Mouse (Mus musculus) CH12.LX (cell line): ENCODE measurements at regions not wholly inside any gene's neighbourhood (a gene's known extent, or its start where the extent isn't known, plus 50 kb on each side); places are given as distances from the start of the nearest gene placed in this dataset.

Source experiments
- DNase-seq: peaks from one replicate; pipeline ENCODE4 v3.0.0-alpha.2; 2013; ENCODE audit errors: extremely low read depth
- H3K27ac ChIP-seq: 2 replicates; pipeline ENCODE4 v1.5.1; 2012; ENCODE audit warnings: low read depth, mild to moderate bottlenecking, control low read depth, moderate library complexity; ENCODE audit not compliant: insufficient read depth
- H3K27me3 ChIP-seq: replicated peaks from 2 replicates; pipeline ENCODE3; 2012; ENCODE audit warnings: inconsistent platforms
- H3K36me3 ChIP-seq, 2 experiments: replicated peaks in 1 of 2; 2 replicates each; pipeline versions ENCODE3 to v1.6.1; 2012; ENCODE audit warnings: inconsistent platforms in 1 of 2, low read length in 1 of 2, mild to moderate bottlenecking in 1 of 2, mixed read lengths in 1 of 2, moderate library complexity in 1 of 2; ENCODE audit not compliant: control insufficient read depth in 1 of 2, insufficient read depth in 1 of 2
- H3K4me1 ChIP-seq, 2 experiments: 2 replicates each; pipeline ENCODE4 v1.6.1; 2012; ENCODE audit warnings: inconsistent platforms in 1 of 2, moderate library complexity in 1 of 2; ENCODE audit not compliant: insufficient read depth in 2 of 2, control insufficient read depth in 1 of 2
- H3K4me2 ChIP-seq: 2 replicates; pipeline ENCODE4 v1.6.1; 2012; ENCODE audit warnings: low read depth, mild to moderate bottlenecking, control low read depth; ENCODE audit not compliant: poor library complexity, insufficient read depth, severe bottlenecking
- H3K4me3 ChIP-seq, 3 experiments: fragments of 150-350 bp in 1 of 3; sonication (generic) in 1 of 3; replicated peaks in 1 of 3; 2 replicates each; pipeline versions ENCODE3 to v1.5.1; 2011 to 2012; ENCODE audit warnings: low read depth in 2 of 3, low read length in 2 of 3, mild to moderate bottlenecking in 2 of 3, moderate library complexity in 2 of 3, control low read depth in 1 of 3, improper control_type of control experiment in 1 of 3, inconsistent platforms in 1 of 3, mixed read lengths in 1 of 3; ENCODE audit not compliant: poor library complexity in 1 of 3
- H3K79me2 ChIP-seq: replicated peaks from 2 replicates; pipeline ENCODE4 v1.6.1; 2012; ENCODE audit warnings: mild to moderate bottlenecking, moderate library complexity; ENCODE audit not compliant: control insufficient read depth, poor library complexity, insufficient read depth, severe bottlenecking; ENCODE audit errors: extremely low read depth
- H3K9ac ChIP-seq: 2 replicates; pipeline ENCODE4 v1.6.1; 2012; ENCODE audit warnings: low read depth, mild to moderate bottlenecking, control low read depth, moderate library complexity; ENCODE audit not compliant: insufficient read depth
- H3K9me3 ChIP-seq: replicated peaks from 2 replicates; pipeline ENCODE3; 2012; ENCODE audit warnings: low read length, inconsistent platforms, mixed read lengths
- BHLHE40 ChIP-seq: IDR thresholded peaks from 2 replicates; pipeline ENCODE4 v1.6.1; 2011; ENCODE audit warnings: mild to moderate bottlenecking, low read depth, low read length, improper control_type of control experiment
- CHD1 ChIP-seq: IDR thresholded peaks from 2 replicates; pipeline ENCODE4 v1.6.1; 2012; ENCODE audit warnings: low read depth, low read length, improper control_type of control experiment, inconsistent platforms
- CTCF ChIP-seq, 2 experiments: IDR thresholded peaks in 1 of 2; conservative IDR thresholded peaks in 1 of 2; 2 replicates each; pipeline ENCODE4 v1.5.1; 2011 to 2012; ENCODE audit warnings: low read depth in 2 of 2, low read length in 2 of 2, improper control_type of control experiment in 1 of 2, inconsistent platforms in 1 of 2, mild to moderate bottlenecking in 1 of 2, moderate library complexity in 1 of 2
- E2F4 ChIP-seq: IDR thresholded peaks from 2 replicates; pipeline ENCODE4 v1.6.1; 2011; ENCODE audit warnings: low read depth, low read length, improper control_type of control experiment; ENCODE audit not compliant: insufficient replicate concordance
- ELF1 ChIP-seq: IDR thresholded peaks from 2 replicates; pipeline ENCODE4 v1.6.1; 2014; ENCODE audit warnings: low read depth, mild to moderate bottlenecking, inconsistent platforms, low read length, improper control_type of control experiment
- EP300 ChIP-seq: IDR thresholded peaks from 2 replicates; pipeline ENCODE4 v1.6.1; 2011; ENCODE audit warnings: low read length, improper control_type of control experiment
- ETS1 ChIP-seq: conservative IDR thresholded peaks from 2 replicates; pipeline ENCODE4 v1.6.1; 2012; ENCODE audit warnings: low read depth, mild to moderate bottlenecking, inconsistent platforms, low read length, improper control_type of control experiment, moderate library complexity
- HCFC1 ChIP-seq: IDR thresholded peaks from 2 replicates; pipeline ENCODE4 v1.6.1; 2012; ENCODE audit warnings: low read depth, mild to moderate bottlenecking, inconsistent platforms, low read length, improper control_type of control experiment
- IRF4 ChIP-seq: IDR thresholded peaks from 2 replicates; pipeline ENCODE4 v1.6.1; 2014; ENCODE audit warnings: low read depth, mild to moderate bottlenecking, inconsistent platforms, low read length, improper control_type of control experiment
- JUN ChIP-seq: IDR thresholded peaks from 2 replicates; pipeline ENCODE4 v1.6.1; 2011; ENCODE audit warnings: low read depth, mild to moderate bottlenecking, low read length, improper control_type of control experiment, moderate library complexity; ENCODE audit not compliant: insufficient read depth
- JUND ChIP-seq: conservative IDR thresholded peaks from 2 replicates; pipeline ENCODE4 v1.6.1; 2011; ENCODE audit warnings: low read depth, low read length, improper control_type of control experiment
- MAFK ChIP-seq: IDR thresholded peaks from 2 replicates; pipeline ENCODE4 v1.6.1; 2011; ENCODE audit warnings: low read length, improper control_type of control experiment; ENCODE audit not compliant: insufficient replicate concordance
- MAX ChIP-seq: IDR thresholded peaks from 2 replicates; pipeline ENCODE4 v1.6.1; 2011; ENCODE audit warnings: low read length, improper control_type of control experiment
- MAZ ChIP-seq: IDR thresholded peaks from 2 replicates; pipeline ENCODE4 v1.6.1; 2012; ENCODE audit warnings: low read depth, mild to moderate bottlenecking, inconsistent platforms, low read length, improper control_type of control experiment, moderate library complexity
- MEF2A ChIP-seq: IDR thresholded peaks from 2 replicates; pipeline ENCODE4 v1.6.1; 2014; ENCODE audit warnings: low read depth, mild to moderate bottlenecking, inconsistent platforms, low read length, improper control_type of control experiment, borderline replicate concordance
- MXI1 ChIP-seq: IDR thresholded peaks from 2 replicates; pipeline ENCODE4 v1.6.1; 2011; ENCODE audit warnings: mild to moderate bottlenecking, low read depth, low read length, improper control_type of control experiment
- NELFE ChIP-seq: IDR thresholded peaks from 2 replicates; pipeline ENCODE4 v1.6.1; 2011; ENCODE audit warnings: low read depth, low read length, improper control_type of control experiment
- PAX5 ChIP-seq: IDR thresholded peaks from 2 replicates; pipeline ENCODE4 v1.6.1; 2012; ENCODE audit warnings: low read length, inconsistent platforms, mixed read lengths
- POLR2A ChIP-seq: IDR thresholded peaks from 2 replicates; pipeline ENCODE4 v1.6.1; 2011; ENCODE audit warnings: low read depth, mild to moderate bottlenecking, improper control_type of control experiment, low read length
- SIN3A ChIP-seq: IDR thresholded peaks from 2 replicates; pipeline ENCODE4 v1.6.1; 2012; ENCODE audit warnings: low read length, improper control_type of control experiment, inconsistent platforms
- TBP ChIP-seq: conservative IDR thresholded peaks from 2 replicates; pipeline ENCODE4 v1.6.1; 2011; ENCODE audit warnings: low read depth, low read length, improper control_type of control experiment
- TCF12 ChIP-seq: IDR thresholded peaks from 2 replicates; pipeline ENCODE4 v1.6.1; 2014; ENCODE audit warnings: low read depth, mild to moderate bottlenecking, inconsistent platforms, low read length, improper control_type of control experiment
- USF1 ChIP-seq: IDR thresholded peaks from 2 replicates; pipeline ENCODE4 v1.6.1; 2014; ENCODE audit warnings: low read depth, mild to moderate bottlenecking, inconsistent platforms, low read length, improper control_type of control experiment
- ZC3H11A ChIP-seq: IDR thresholded peaks from 2 replicates; pipeline ENCODE4 v1.6.1; 2012; ENCODE audit warnings: low read depth, mild to moderate bottlenecking, inconsistent platforms, low read length, improper control_type of control experiment
- ZKSCAN1 ChIP-seq: IDR thresholded peaks from 2 replicates; pipeline ENCODE4 v1.6.1; 2012; ENCODE audit warnings: low read depth, inconsistent platforms, low read length, improper control_type of control experiment, borderline replicate concordance
- ZNF384 ChIP-seq: IDR thresholded peaks from 2 replicates; pipeline ENCODE4 v1.6.1; 2012; ENCODE audit warnings: low read depth, low read length, improper control_type of control experiment, inconsistent platforms
- dilution Hi-C: fragments of 300-500 bp; cut with MboI; formaldehyde crosslinking; loops from 2 replicates; pipeline ENCODE4 v1.14.3; 2020; ENCODE audit warnings: low sequenced_read_pairs; ENCODE audit not compliant: extremely low pct_unique_long_range_greater_than_20kb, extremely low pct_ligation_motif_present
- in situ Hi-C: fragments of 300-500 bp; cut with MboI; formaldehyde crosslinking; loops from 3 replicates; pipeline ENCODE4 v1.14.3; 2019; ENCODE audit warnings: low sequenced_read_pairs, low pct_ligation_motif_present, low pct_unique_long_range_greater_than_20kb, mixed read lengths

DNA sequence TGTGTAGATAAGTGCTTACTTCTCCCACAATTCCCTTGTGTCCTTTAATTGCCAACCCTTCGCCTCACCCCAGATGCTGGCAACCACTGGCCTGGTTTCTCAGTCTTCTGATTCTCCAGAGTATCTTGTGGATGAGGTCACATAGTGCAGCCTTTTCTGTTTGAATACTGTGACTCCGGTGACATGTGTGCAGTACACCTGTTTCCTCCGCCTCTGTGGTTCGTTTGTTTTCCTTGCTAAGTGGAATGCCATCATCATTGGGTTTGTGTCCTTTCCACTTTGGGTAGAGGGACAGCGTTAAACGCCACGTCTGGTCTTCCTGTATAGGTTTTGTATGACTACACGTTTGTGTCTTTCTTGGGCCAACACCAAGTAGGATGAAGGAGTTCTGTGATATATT is 224.9 kb downstream of the Pmp22 start:
- dilution Hi-C loops, result no loop called here
- no peak overlapping the region for H3K27ac ChIP-seq

DNA sequence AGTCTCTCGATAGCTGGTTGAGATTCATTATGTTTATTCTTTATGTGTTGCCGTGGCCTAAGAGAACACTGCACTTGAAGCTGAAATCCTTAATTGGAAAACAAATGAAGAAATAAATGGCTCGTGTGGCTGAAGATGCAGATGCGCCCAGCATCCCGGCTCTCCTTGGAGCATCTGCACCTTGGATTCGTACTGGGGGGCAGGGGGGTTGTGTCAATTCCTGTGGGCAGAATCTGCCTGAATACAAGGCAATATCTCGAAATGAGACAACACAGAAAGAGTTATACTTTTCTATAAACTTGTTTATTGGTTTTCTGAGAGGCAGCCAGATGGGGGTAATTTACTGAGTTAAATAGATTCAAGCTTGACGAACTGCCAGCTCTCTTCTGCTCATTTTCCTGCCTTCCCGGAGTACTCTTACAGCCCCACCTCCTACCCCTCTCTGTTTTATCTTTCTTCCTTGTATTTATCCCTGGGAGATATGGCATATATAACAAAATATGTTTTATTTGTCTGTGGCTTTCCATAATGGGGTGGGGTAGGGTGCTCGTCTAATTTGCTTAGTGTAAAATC is 229.1 kb downstream of the Pmp22 start:
- dilution Hi-C loops, result no loop called here

More for the DNA sequence above, 224.9 kb downstream of the Pmp22 start:
- H3K79me2 ChIP-seq, result no peaks in the 10 kb centered on the region
- no peaks in the 10 kb centered on the region for H3K27me3 ChIP-seq
- H3K36me3 ChIP-seq, result no peaks in the 10 kb centered on the region
- in situ Hi-C loops, result no loop called here
- no peak overlapping the region for H3K9ac ChIP-seq
- H3K4me1 ChIP-seq, result peaks cover 0 to 20% of the 10 kb centered on the region in 2 experiments; a peak in 2 of 4 replicates
- no peak for DNase-seq
- H3K4me2 ChIP-seq, result no peak overlapping the region
- TF ChIP-seq TBP, result no peak
- no peak for TF ChIP-seq ZC3H11A
- no peak for TF ChIP-seq MEF2A
- TF ChIP-seq HCFC1, result no peak
- no peak for TF ChIP-seq CTCF (conservative IDR thresholded peaks at IDR 0.05 in 1 of 2, IDR thresholded peaks at IDR 0.05 in 1 of 2; ENCODE audit: low read depth in 2 of 2, low read length in 2 of 2)
- no peak for TF ChIP-seq TCF12
- TF ChIP-seq, all 38 proteins: peak for 0
- H3K4me3 ChIP-seq, result no peak overlapping the region
- H3K9me3 ChIP-seq, result no peaks in the 10 kb centered on the region

GRCm38 (mm10) chr11:63367756-63368265 is 239.0 kb downstream of the Pmp22 start:
- DNase-seq, result no peak
- no peaks in the 10 kb centered on the region for H3K4me1 ChIP-seq
- H3K4me2 ChIP-seq, result no peak overlapping the region
- dilution Hi-C loops (no loop called here), in situ Hi-C loops (no loop called here)
- no peaks in the 10 kb centered on the region for H3K9me3 ChIP-seq
- H3K79me2 ChIP-seq, result no peaks in the 10 kb centered on the region
- H3K36me3 ChIP-seq, result no peaks in the 10 kb centered on the region
- H3K4me3 ChIP-seq, result no peak overlapping the region
- H3K9ac ChIP-seq, result no peak overlapping the region
- H3K27ac ChIP-seq, result no peak overlapping the region
- no peaks in the 10 kb centered on the region for H3K27me3 ChIP-seq
- no peak for TF ChIP-seq TCF12
- no peak for TF ChIP-seq JUN
- TF ChIP-seq MAFK, result no peak
- no peak for TF ChIP-seq MAX
- TF ChIP-seq MAZ, result no peak
- TF ChIP-seq USF1, result no peak
- TF ChIP-seq PAX5, result no peak
- no peak for TF ChIP-seq MXI1
- no peak for TF ChIP-seq NELFE
- no peak for TF ChIP-seq SIN3A
- no peak for TF ChIP-seq CTCF (conservative IDR thresholded peaks at IDR 0.05 in 1 of 2, IDR thresholded peaks at IDR 0.05 in 1 of 2; ENCODE audit: low read depth in 2 of 2, low read length in 2 of 2)
- no peak for TF ChIP-seq ELF1
- no peak for TF ChIP-seq HCFC1
- no peak for TF ChIP-seq ZNF384
- no peak for TF ChIP-seq EP300
- TF ChIP-seq ZKSCAN1, result no peak
- TF ChIP-seq CHD1, result no peak

More for the DNA sequence above, 229.1 kb downstream of the Pmp22 start:
- H3K4me1 ChIP-seq, result peaks cover 0 to 26% of the 10 kb centered on the region in 2 experiments; a peak in 2 of 4 replicates
- no peak overlapping the region for H3K9ac ChIP-seq
- H3K4me2 ChIP-seq, result no peak overlapping the region
- no peaks in the 10 kb centered on the region for H3K79me2 ChIP-seq
- no peak for DNase-seq
- H3K36me3 ChIP-seq, result no peaks in the 10 kb centered on the region
- H3K27ac ChIP-seq, result no peak overlapping the region
- no peaks in the 10 kb centered on the region for H3K9me3 ChIP-seq
- in situ Hi-C loops, result no loop called here
- H3K27me3 ChIP-seq, result no peaks in the 10 kb centered on the region
- TF ChIP-seq MEF2A, result no peak
- no peak for TF ChIP-seq MAZ
- TF ChIP-seq NELFE, result no peak
- TF ChIP-seq IRF4, result no peak
- no peak for TF ChIP-seq E2F4
- TF ChIP-seq BHLHE40, result no peak
- TF ChIP-seq JUND, result no peak
- no peak for TF ChIP-seq CHD1
- TF ChIP-seq ZNF384, result no peak
- TF ChIP-seq PAX5, result no peak
- TF ChIP-seq ETS1, result no peak
- TF ChIP-seq MAFK, result no peak
- no peak for TF ChIP-seq POLR2A
- no peak for TF ChIP-seq MXI1
- no peak for TF ChIP-seq SIN3A
- H3K4me3 ChIP-seq, result no peak overlapping the region
